In the genomic region with DNA sequence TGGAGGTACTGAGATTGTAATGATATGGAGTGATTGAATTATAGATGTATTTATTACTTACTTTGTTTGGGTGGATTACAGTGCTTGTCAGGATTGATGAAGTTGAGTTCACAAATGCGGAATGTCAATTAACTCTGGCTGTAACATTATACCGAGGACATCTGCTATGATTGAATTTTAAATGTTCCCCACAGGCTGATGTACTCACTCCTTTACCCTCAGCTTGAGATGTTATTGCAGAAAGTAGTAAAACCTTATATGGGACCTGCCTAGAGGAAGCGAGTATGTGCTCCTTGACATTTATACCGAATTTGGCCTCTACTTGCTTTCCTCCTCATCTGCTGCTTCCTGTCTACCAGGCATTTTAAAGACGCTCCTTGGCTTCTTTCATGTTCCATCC, we compare ENCODE assay signal across 13 mouse cellular contexts.
"Had no signal": no experiment of that assay in that cellular context is flagged by ENCODE, and none has a peak within 500 bp of the region (broad histone marks: within the 10 kb centered on the region; RNA-seq: fewer than 3 reads in every experiment).

No protein-coding gene starts in this region.

- H3K27me3 ChIP-seq: limb, embryonic 13.5 days; megakaryocyte, embryonic 14.5 days; midbrain, embryonic 15.5 days; neural tube, embryonic 12.5 days had no signal

- H3K4me1 ChIP-seq: megakaryocyte, embryonic 14.5 days; midbrain, embryonic 15.5 days had no signal

- H3K9me3 ChIP-seq: limb, embryonic 13.5 days; megakaryocyte, embryonic 14.5 days; midbrain, embryonic 15.5 days; neural tube, embryonic 12.5 days had no signal

- DNase-seq: kidney, postnatal 10 days; left cerebral cortex, postnatal 4 days; lung, adult 18-20 months; lung, postnatal 10 days; lung, postnatal 4 days; thymus, adult 2 months; thymus, postnatal 25 days had no signal

- H3K4me2 ChIP-seq: limb, embryonic 13.5 days; midbrain, embryonic 11.5 days; midbrain, embryonic 15.5 days; neural tube, embryonic 12.5 days had no signal

- ATAC-seq: midbrain, embryonic 15.5 days had no signal

- H3K4me3 ChIP-seq: limb, embryonic 13.5 days; megakaryocyte, embryonic 14.5 days; midbrain, embryonic 15.5 days; neural tube, embryonic 12.5 days had no signal

- H3K27ac ChIP-seq: limb, embryonic 13.5 days; liver, embryonic 14.5 days; midbrain, embryonic 15.5 days; neural tube, embryonic 12.5 days had no signal

- H3K36me3 ChIP-seq: limb, embryonic 13.5 days; midbrain, embryonic 15.5 days; neural tube, embryonic 12.5 days had no signal

- H3K9ac ChIP-seq: limb, embryonic 13.5 days; liver, embryonic 14.5 days; midbrain, embryonic 15.5 days; neural tube, embryonic 12.5 days had no signal
